Mouse (Mus musculus) liver, embryonic 15.5 days (tissue): ENCODE results near the gene Bcam. TPM values are rescaled to one million over a fixed set of nuclear protein-coding genes. Genes with fewer than 3 reads are reported as not detected.
A peak's percentile ranks its signal among the peaks of the same experiment; 100 is the strongest.

Source experiments
- ATAC-seq: fragments of 200-750 bp; cut with Nextera tagmentation; 2 replicates; pipeline ENCODE4 v1.8.0; 2017; ENCODE audit warnings: moderate number of reproducible peaks, mild to moderate bottlenecking, moderate library complexity; ENCODE audit not compliant: insufficient read depth
- H3K27ac ChIP-seq: fragments of 300-500 bp; sonication (generic); replicated peaks from 2 replicates; pipeline ENCODE4 v1.5.1; 2015; ENCODE audit warnings: mild to moderate bottlenecking, inconsistent platforms
- H3K27me3 ChIP-seq: fragments of 300-500 bp; sonication (generic); 2 replicates; pipeline ENCODE4 v1.6.1; 2015; ENCODE audit warnings: mild to moderate bottlenecking, inconsistent platforms
- H3K36me3 ChIP-seq: fragments of 300-500 bp; sonication (generic); replicated peaks from 2 replicates; pipeline ENCODE4 v1.6.1; 2015; ENCODE audit warnings: moderate library complexity, mild to moderate bottlenecking, inconsistent platforms
- H3K4me1 ChIP-seq: fragments of 300-500 bp; sonication (generic); replicated peaks from 2 replicates; pipeline ENCODE4 v1.6.1; 2015; ENCODE audit warnings: inconsistent platforms
- H3K4me2 ChIP-seq: fragments of 300-500 bp; sonication (generic); 2 replicates; pipeline ENCODE4 v1.6.1; 2015; ENCODE audit warnings: moderate library complexity, mild to moderate bottlenecking, inconsistent platforms
- H3K4me3 ChIP-seq: fragments of 300-500 bp; sonication (generic); replicated peaks from 2 replicates; pipeline ENCODE4 v1.5.1; 2015; ENCODE audit warnings: mild to moderate bottlenecking, inconsistent platforms
- H3K9ac ChIP-seq: fragments of 300-500 bp; sonication (generic); 2 replicates; pipeline ENCODE4 v1.6.1; 2015; ENCODE audit warnings: moderate library complexity, mild to moderate bottlenecking, inconsistent platforms
- H3K9me3 ChIP-seq: fragments of 300-500 bp; sonication (generic); replicated peaks from 2 replicates; pipeline ENCODE4 v1.6.1; 2016; ENCODE audit warnings: inconsistent platforms
- WGBS: fragments of 180-500 bp; shearing (Covaris S2); methylation state at CpG from one replicate; pipeline ENCODE4 v1.1.7; 2015; ENCODE audit warnings: mixed read lengths; ENCODE audit not compliant: insufficient replicate concordance; 5-methylcytosine and 5-hydroxymethylcytosine counted together
- polyA plus RNA-seq: library from polyadenylated mRNA; unstranded; fragments of >200 nt; fragmentation: Nextera tagmentation; extraction: Ambion mirVana; gene quantifications from 2 replicates; pipeline ENCODE4 v1.2.1, GENCODE M21; 2015

Bcam gene
- polyA plus RNA-seq, 1 experiment from 2014 or later, result 10.3 TPM

GRCm38 (mm10) chr7:19752652-19753051 lies 18.2 kb downstream of the Bcam start:
- Histone ChIP-seq H3K27ac (no peak overlapping the region), H3K36me3 (no peaks in the 10 kb centered on the region), H3K9me3 (no peaks in the 10 kb centered on the region), H3K4me1 (peaks cover 36% of the 10 kb centered on the region), H3K4me2 (no peak overlapping the region), H3K9ac (no peak overlapping the region), H3K27me3 (peaks cover 12% of the 10 kb centered on the region; the same call in 1 of the 2 replicates), H3K4me3 (no peak overlapping the region)
- ATAC-seq, result no peak
- 56% methylated on average over 8 of the region's 8 CpGs for WGBS

- Histone ChIP-seq H3K4me2 (no peak overlapping the region), H3K9ac (no peak overlapping the region), H3K4me3 (no peak overlapping the region), H3K27ac (no peak overlapping the region), H3K4me1 (peaks cover 50% of the 10 kb centered on the region), H3K9me3 (no peaks in the 10 kb centered on the region), H3K36me3 (no peaks in the 10 kb centered on the region), H3K27me3 (peaks cover 6% of the 10 kb centered on the region; the same call in 1 of the 2 replicates)
- WGBS, result 15% methylated on average over 4 of the region's 4 CpGs
- ATAC-seq, result no peak
Measured at GRCm38 (mm10) chr7:19751070-19751383, 19.8 kb downstream of the Bcam start.

- Histone ChIP-seq H3K9ac (peak within 1 kb of the TSS; percentile 68), H3K27ac (peak within 1 kb of the TSS; percentile 71), H3K4me3 (peak within 1 kb of the TSS; percentile 68), H3K4me2 (peak within 1 kb of the TSS; percentile 97), H3K4me1 (peaks cover 50% of the 10 kb centered on the region), H3K36me3 (no peaks in the 10 kb centered on the region), H3K9me3 (no peaks in the 10 kb centered on the region), H3K27me3 (peaks cover under 1% of the 10 kb centered on the region; the same call in 1 of the 2 replicates)
- ATAC-seq, result peak; percentile 74
- 17% methylated on average over 19 of the region's 19 CpGs for WGBS
Measured at GRCm38 (mm10) chr7:19750217-19751069, 20.4 kb downstream of the Bcam start, which contains the start of gene Nectin2. Nectin2 (minus strand) TSS chr7:19750483.

- Histone ChIP-seq H3K9me3 (no peaks in the 10 kb centered on the region), H3K4me2 (peak overlapping the region; percentile 97), H3K4me3 (peak overlapping the region; percentile 68), H3K27ac (peak overlapping the region; percentile 71), H3K9ac (peak overlapping the region; percentile 68), H3K4me1 (peaks cover 57% of the 10 kb centered on the region), H3K27me3 (no peaks in the 10 kb centered on the region; the same call in 1 of the 2 replicates), H3K36me3 (no peaks in the 10 kb centered on the region)
- ATAC-seq, result peak; percentile 92
- WGBS, result under 1% methylated on average over 46 of the region's 46 CpGs
Measured at GRCm38 (mm10) chr7:19749389-19750216, 21.2 kb downstream of the Bcam start.

GRCm38 (mm10) chr7:19748219-19749195 lies 22.3 kb downstream of the Bcam start:
- no peaks in the 10 kb centered on the region; the same call in 1 of the 2 replicates for H3K27me3 ChIP-seq
- ATAC-seq, result no peak
- no peaks in the 10 kb centered on the region for H3K9me3 ChIP-seq
- WGBS, result 1% methylated on average over 32 of the region's 32 CpGs
- H3K36me3 ChIP-seq, result no peaks in the 10 kb centered on the region
- peak overlapping the region; percentile 97 for H3K4me2 ChIP-seq
- H3K4me1 ChIP-seq, result peaks cover 59% of the 10 kb centered on the region
- peak overlapping the region; percentile 67 for H3K27ac ChIP-seq
- H3K9ac ChIP-seq, result peak overlapping the region; percentile 68
- peak overlapping the region; percentile 68 for H3K4me3 ChIP-seq

GRCm38 (mm10) chr7:19747420-19748218 lies 23.2 kb downstream of the Bcam start:
- Histone ChIP-seq H3K9me3 (no peaks in the 10 kb centered on the region), H3K9ac (peak overlapping the region; percentile 15; the same call in 1 of the 2 replicates), H3K27me3 (no peaks in the 10 kb centered on the region; the same call in 1 of the 2 replicates), H3K4me3 (peak overlapping the region; percentile 68), H3K36me3 (no peaks in the 10 kb centered on the region), H3K4me1 (peaks cover 59% of the 10 kb centered on the region), H3K4me2 (peak overlapping the region; percentile 97), H3K27ac (peak overlapping the region; percentile 38; the same call in 1 of the 2 replicates)
- 9% methylated on average over 25 of the region's 25 CpGs for WGBS
- no peak for ATAC-seq

GRCm38 (mm10) chr7:19746426-19747201 lies 24.2 kb downstream of the Bcam start:
- H3K36me3 ChIP-seq, result no peaks in the 10 kb centered on the region
- ATAC-seq, result no peak
- H3K27me3 ChIP-seq, result no peaks in the 10 kb centered on the region; the same call in 1 of the 2 replicates
- H3K4me3 ChIP-seq, result no peak overlapping the region
- H3K9me3 ChIP-seq, result no peaks in the 10 kb centered on the region
- no peak overlapping the region for H3K9ac ChIP-seq
- peaks cover 67% of the 10 kb centered on the region for H3K4me1 ChIP-seq
- WGBS, result 39% methylated on average over 6 of the region's 6 CpGs
- H3K4me2 ChIP-seq, result 0 out of 2 replicates have a peak overlapping the region, but pooled peaks have one; percentile 3
- H3K27ac ChIP-seq, result peak overlapping the region; percentile 38; the same call in 1 of the 2 replicates

GRCm38 (mm10) chr7:19745971-19746370 lies 24.8 kb downstream of the Bcam start:
- no peak overlapping the region for H3K9ac ChIP-seq
- no peak for ATAC-seq
- H3K27me3 ChIP-seq, result no peaks in the 10 kb centered on the region; the same call in 1 of the 2 replicates
- no peaks in the 10 kb centered on the region for H3K9me3 ChIP-seq
- no peaks in the 10 kb centered on the region for H3K36me3 ChIP-seq
- 70% methylated on average over 9 of the region's 10 CpGs for WGBS
- H3K4me1 ChIP-seq, result peaks cover 68% of the 10 kb centered on the region
- no peak overlapping the region for H3K4me2 ChIP-seq
- no peak overlapping the region for H3K4me3 ChIP-seq
- no peak overlapping the region for H3K27ac ChIP-seq
